Mouse (Mus musculus) WW6 (cell line): ENCODE measurements at regions not wholly inside any gene's neighbourhood (a gene's known extent, or its start where the extent isn't known, plus 50 kb on each side); places are given as distances from the start of the nearest gene placed in this dataset.
"Not testable (repeated sequence)": the region's sequence is repeated elsewhere in the genome, so short reads cannot be mapped to it uniquely, and the experiment has no call there.

ENCODE experiments used
- DNase-seq: peaks from one replicate; pipeline ENCODE4 v3.0.0-alpha.2; 2013; ENCODE audit warnings: low read depth, low spot score

DNA sequence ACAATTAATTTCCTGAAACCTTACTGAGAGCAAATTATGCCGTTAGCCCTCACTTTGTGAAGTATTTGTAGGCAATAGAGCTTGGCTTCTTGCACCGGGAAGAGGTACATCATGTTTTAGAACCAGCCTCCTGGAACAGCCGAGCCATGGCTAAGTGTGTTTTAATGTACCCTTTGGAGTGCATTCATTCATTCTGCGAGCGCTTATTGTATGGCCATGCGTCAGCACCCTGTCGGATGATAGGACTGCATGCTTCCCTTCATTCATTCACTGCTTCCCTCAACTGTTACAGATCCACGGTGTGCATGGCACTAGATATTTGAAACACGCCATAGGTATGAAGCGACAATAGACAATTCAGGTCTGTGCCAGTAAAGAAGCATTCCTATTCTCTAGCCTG is 409.4 kb upstream of the Ercc4 start:
- DNase-seq: no peak

DNA sequence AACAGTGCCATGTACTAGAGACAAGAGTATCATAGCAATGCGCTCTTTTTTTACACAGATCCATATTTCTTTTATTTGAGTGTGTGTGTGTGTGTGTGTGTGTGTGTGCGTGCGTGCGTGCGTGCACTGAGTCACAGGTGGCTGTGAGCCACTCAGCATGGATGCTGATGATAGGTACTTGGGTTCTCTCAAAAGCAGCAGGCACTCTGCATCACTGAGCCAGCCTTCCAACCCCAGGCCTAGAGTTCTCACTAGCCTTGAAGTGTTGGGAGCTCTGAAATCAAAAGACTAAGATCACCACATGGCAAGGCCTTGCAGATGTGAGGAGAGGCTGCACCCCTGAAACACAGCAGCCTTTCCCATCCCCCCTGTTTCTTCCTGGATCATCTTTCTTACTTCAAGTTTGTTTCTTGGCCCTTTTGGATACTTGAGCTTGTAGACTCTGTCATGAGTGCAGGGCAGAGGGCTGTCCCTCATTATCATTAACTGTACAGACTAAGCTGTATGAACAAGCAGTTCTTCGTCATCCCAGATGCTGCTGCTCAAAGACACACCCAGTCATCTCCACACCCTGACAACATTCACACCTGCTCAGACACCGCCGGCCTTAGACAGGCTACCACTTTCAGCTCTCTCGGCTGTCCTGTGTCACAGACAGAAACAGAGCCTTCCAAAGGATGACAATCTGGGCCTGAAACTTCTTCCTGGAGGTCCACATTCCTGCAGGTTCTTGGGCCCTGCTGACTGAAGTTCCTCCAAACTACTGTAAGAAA is 405.5 kb upstream of the Ercc4 start:
- no peak for DNase-seq

DNA sequence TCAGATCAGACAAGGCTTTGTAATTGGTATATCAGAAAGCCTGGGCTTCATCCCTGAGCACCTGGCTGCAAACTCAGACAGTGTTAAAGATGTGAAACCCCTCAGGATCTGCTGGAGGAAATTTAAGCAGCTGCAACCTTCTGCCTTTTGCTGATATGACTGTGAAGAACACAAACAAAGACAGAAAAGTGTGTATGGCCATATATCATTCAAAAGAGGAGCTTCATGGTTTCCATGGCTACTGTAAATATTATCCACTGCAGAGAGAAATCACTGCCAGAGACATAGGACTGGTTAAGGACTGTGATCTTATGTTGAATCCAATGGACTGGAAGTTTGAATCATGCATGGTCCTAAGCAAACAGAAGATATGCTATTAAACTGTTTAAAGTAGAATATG is 402.6 kb upstream of the Ercc4 start:
- no peak for DNase-seq

DNA sequence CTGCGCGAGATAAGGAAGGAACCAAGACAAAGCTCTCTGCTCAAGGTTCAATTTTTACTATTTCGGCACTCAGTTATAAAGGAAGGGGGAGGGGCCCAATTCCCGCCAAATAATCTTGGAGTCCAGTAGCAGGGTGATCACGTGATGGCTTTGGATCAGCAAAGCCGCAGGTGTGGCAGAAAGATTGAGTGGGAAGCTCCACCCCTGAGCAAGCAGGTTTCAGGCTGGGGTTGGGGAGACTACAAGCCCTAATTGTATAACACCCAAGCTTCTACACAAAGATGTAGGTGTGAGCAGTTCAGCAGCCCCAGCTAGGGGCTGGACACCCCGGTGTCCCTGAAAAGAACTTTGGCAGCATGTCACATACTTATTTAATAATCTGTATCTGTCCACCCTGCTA is 388.1 kb upstream of the Ercc4 start:
- not testable (repeated sequence) for DNase-seq

DNA sequence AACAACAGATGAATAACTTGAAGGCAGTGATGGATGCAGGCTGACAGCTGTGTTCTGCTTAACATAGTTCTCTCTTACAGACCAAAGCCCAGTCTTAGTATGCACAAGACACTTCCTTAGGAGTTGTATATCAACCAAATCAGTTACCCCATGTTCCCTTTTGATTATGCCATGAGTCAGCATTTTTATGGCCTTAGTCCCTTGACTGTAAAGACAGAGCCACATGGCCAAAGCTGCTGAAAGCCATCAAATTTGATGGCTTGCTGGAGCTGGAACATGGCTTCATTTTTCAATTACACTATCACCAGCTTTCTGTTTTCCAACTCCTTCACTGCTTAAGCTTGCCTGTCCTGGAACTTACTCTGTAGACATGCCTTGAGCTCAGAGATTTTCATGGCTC is 383.4 kb upstream of the Ercc4 start:
- DNase-seq: no peak

DNA sequence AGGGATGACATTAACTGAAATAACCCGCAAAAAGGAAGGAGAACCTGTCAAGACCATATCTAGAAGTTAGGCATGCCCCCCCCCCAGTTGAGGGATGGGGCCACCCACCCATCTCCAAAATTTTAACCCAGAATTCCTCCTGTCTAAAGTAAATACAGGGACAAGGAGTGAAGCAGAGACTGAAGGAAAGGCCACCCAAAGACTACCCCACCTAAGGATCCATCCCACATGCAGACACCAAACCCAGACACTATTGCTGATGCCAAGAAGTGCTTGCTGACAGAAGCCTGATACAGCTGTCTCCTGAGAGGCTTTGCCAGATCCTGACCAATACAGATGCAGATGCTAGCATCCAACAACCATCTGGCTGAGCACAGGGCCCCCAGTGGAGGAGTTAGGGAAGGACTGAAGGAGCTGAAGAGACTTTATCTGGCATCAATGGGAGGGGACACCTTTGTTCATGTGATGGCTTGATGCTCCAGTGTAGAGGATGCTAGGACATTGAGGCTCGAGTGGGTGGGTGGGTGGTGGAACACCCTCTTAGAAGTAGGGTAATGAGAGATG is 379.2 kb upstream of the Ercc4 start:
- DNase-seq: peak; percentile 3

DNA sequence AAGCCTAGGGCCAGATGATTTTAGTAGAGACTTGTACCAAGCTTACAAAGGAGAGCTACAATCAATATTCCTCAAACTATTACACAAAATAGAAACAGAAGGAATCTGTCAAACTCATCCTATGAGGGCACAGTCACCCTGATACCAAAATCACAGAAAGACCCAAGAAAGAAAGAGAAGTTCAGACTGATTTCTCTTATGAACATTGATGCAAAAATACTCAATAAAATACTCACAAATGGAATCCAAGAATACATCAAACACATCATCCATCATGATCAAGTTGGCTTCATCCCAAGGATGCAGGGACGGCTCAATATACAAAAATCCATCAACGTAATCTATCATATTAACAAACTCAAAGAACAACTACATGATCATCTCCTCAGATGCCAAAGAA is 377.9 kb upstream of the Ercc4 start:
- DNase-seq: no peak

DNA sequence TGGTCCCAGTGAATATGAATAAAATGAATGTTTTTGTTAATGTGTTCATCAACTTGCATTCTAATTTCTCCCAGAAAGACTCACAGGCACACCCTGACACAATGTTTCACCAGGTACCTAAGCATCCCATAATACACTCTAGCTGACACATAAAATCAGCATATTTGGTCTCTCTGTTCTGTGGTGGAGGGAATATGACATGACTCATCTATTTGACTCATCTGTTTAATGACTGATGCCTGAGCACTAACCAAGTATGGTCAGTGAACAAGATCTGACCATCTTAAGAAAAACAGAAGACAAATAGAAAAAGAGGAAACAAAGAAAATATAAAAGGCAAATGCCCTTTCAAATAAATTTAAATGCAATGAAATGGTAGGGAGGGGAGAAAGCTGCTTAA is 367.0 kb upstream of the Ercc4 start:
- no peak for DNase-seq

DNA sequence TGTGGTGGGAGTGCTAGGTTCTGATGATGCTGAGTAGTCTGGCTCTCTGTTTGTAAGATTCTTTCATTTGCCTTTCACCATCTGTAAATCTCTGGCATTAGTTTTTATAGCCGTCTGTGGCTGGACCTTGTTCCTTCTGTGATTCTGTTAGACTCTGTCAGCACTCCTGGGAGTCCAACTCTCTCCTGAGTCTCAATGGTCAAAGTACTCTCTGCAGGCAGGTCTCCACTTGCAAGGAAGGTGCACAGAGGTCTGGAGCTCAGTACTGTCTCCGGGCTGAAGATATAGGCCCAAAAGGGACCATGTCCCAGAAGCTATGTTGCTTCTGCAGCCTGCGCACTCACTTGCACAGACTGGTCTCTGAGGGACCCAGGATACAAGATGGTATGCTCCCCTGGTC is 356.3 kb upstream of the Ercc4 start:
- DNase-seq: no peak

DNA sequence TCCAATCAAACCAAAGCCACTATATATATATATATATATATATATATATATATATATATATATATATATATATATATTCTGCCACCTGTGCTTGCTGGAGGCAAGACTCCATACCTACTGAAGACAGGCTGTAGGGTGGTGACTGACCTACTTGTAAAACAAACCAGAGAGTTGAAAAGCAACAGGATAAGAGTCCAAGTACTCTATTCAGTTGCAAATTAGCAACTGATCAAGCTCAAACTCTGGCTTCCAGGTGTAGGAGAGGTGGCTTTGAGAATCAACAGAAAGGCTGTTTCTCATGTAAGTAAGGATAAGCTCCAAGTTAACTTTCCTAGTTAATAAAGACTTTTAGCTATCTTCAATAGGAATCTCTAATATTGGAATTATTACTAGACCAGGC is 355.1 kb upstream of the Ercc4 start:
- DNase-seq: no peak

DNA sequence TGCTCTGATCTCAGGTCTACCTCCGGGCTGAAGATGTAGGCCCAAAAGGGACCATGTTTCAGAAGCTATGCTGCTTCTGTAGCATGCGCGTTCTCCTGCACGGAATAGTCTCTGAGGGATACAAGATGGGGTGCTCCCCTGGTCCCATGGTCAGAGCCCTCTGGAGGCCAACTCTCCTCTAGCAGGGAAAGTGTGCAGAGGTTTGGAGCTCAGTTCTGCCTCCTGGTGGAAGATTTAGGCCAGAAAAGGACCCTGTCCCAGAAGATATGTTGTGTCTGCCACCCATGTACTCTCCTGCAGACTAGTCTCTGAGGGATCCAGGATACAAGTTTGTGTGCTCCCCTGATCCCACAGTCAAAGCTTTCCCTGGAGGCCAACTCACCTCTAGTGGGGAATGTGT is 350.9 kb upstream of the Ercc4 start:
- DNase-seq: no peak

DNA sequence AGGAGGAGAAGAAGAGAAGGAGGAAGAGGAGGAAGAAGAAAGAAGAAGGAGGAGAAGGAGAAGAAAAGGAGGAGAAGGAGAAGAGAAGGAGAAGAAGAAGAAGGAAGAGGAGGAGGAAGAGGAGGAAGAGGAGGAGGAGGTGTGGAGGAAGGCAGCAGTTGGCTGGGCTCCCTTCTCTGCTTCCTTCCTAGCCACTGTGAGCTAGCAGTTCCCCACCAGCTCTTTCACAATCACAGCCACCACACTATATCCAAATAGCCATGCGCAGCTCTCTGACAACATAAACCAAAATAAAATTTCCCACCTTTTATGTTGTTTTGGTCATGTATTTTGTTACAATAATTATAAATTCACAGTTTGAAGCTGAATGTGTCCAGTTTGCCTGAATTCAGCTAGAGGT is 345.3 kb upstream of the Ercc4 start:
- DNase-seq: no peak

DNA sequence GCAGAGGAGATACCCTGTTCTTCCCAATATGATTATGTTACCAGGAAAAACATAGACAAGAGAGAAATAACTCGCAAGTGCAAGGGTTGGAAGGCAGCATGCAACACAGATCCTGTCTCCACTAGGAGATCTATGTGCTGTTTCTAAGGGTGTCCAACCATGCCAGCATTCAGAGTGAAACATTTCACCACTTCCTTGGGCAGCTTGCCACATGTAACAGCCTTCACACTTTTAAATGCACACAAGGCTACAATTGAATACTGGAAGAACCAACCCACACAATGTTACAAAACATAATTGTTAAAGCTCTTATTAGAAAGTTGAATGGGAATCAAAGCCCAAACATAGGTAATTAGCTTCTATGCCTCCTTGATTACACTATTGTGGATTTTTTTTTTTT is 344.9 kb upstream of the Ercc4 start:
- no peak for DNase-seq

DNA sequence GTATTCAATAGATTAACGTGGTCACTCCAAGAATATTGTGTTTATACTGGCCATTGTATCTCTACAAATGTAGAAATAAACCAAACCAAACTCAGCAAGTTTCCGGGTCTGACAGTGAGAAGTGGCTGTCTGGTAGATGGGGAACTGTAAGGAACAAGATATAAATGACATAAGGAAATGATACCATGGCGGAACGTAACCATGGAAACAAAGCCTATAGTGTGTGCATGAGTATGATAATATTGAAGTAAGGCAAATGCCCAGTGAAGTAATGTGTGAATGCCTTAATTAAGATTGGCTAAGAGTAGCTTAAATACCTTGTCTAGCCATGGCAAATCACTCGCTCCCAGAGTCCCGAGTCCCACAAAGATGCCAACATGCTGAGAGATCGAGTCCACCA is 342.6 kb upstream of the Ercc4 start:
- no peak for DNase-seq

DNA sequence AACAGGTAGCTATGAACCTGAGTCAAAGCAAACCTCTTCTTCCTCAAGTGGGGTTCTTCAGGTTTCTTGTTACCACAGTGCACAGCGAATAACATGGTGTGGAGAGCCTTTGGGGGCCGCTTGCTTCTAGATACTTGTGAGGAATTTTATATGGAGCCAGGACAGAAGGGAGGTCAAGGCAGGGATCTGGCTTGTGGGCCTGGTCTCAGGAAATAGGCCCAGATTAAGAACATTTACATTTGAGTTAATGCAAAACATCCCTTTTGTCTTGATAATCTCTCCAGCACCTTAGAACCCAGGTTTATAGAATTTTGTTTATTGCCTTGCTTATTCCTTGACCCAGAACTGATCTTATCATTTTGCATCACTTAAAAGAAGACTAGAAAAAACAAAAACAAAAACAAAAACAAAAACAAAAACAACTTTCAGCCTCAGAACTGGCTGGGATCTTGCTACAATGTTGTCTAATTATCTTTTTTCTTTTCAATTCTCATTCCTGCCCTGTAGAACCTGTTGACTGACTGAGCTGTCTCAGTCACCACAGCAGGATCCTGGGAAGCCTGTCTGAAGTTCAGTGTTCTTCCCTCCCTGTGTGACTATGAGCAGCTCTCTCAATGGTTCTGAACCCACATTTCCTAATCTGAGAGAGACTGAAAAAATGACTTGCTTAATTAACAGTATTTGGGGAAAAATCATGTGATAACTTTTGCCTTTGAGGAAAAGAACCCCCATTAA is 341.2 kb upstream of the Ercc4 start:
- no peak for DNase-seq

DNA sequence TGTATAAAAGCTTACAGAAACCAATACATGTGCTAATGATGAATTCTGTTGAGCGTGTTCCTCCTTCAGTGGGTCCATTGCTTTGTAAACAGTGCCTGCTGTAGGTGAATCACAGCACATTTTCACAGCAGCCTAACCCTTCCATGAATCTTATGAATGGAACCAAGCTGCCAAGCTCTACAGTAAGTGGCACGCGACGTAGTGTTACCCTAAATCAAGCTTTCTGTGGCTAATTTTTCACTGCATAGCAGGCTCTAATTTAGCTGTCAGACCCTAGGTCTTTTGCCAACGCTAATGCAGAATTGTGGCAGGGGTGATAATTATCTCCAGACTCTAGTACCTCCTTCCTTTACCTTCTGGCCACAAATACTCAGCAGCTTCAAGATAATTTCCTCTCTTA is 339.0 kb upstream of the Ercc4 start:
- DNase-seq: no peak

DNA sequence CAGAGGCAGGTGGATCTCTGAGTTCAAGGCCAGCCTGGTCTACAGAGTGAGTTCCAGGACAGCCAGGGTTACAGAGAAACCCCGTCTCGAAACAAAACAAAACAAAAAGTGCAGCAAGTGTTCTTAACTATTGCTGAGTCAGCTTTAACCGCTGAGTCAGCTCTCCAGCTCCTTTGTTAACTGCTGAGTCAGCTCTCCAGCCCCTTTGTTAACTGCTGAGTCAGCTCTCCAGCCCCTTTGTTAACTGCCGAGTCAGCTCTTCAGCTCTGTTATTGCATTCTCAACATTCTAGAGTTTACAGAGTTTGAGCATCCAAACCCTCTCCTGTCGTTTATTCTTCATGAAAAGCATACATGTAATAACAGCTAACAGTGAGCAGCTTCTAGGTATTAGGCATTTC is 336.9 kb upstream of the Ercc4 start:
- no peak for DNase-seq

DNA sequence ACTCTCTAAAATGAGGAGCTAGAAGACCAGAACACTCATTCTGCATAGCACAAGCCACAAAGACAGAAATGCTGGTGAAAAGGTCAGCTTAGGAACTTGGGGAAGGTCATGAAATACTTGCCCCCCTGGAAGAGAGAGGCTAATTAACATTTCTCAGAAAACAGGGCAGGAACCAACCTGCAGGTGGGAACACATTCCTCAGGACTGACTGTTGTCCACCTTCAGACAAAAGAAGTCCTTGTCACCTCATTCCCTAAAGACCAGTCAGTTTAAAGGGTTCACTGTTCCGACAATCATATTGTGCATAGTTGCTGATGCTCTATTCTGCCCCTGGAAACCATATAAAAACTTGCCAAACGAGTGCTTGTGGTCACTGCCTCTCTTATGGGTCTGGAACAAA is 333.6 kb upstream of the Ercc4 start:
- DNase-seq: no peak

DNA sequence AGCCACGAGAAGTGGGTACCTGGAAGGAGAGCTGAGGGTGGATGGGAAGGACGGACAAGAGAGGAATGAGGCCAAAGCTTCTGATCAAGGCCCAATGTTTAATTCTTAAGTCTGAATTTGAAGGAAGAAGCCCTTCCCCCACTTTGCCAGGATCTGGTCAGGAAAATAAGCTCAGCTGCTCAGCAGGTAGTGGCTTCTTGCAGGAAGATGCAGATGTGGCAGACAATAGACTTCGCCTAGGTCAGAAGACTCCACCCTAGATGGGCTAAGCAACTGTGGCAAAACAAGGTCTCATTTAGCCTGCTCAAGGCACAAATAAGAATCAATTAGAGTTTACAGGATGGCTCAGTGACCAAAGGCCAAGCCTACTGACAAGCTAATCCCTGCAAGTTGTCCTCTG is 330.4 kb upstream of the Ercc4 start:
- no peak for DNase-seq

DNA sequence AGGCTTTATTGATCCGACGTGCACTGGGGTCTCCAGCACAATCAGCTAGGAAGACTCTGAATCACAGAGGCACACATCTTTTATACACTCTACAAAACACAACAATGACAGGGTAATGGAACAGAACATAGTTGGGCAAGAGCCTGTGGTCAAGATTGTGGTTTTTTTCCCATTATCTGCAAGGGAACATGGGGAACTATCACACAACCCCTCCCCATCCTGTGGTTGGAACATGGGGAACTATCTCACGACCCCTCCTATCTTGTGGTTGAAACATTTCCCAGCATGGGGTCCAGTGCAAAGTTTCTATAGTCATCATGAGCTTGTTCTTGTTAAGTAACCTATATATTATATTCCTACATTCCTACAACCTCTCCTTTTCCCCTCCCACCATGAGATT is 328.8 kb upstream of the Ercc4 start:
- DNase-seq: no peak

DNA sequence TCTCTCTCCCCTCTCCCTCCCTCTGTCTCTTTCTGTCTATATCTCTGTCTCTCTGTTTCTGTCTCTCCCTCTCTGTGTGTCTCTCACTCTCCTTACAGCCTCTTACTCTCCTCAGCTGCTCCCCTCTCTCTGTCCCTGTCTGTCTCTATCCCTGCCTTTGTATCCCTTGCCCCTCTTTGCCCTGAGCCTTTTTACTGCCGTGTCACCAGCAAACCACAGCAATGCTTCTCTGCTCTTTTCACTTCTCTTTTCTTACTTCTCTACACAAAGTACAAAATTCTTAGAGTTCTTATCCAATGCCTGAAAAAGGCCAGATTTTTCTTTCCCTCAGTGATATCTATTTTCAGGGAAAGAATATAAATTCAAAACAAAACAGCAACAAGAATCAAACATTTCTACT is 323.7 kb upstream of the Ercc4 start:
- DNase-seq: no peak

DNA sequence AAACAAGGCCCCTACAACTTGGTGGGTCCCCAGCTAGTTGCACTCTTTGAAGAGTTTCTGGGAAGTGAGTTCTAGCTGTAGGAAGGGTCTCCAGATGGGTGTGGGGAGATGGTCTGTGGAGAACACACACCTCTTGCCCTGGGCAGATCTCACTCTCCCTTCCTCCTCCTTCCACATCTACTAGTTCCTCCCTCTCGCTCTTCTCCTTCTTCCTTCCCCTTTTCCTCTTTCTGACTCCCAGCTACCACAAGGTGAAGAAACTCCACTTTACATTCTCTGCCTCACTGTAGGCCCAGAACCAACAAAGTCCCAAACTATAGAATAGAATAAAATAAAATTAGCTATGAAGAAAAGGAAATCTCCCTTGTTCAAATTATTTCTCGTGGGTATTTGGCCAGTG is 311.0 kb upstream of the Ercc4 start:
- no peak for DNase-seq

DNA sequence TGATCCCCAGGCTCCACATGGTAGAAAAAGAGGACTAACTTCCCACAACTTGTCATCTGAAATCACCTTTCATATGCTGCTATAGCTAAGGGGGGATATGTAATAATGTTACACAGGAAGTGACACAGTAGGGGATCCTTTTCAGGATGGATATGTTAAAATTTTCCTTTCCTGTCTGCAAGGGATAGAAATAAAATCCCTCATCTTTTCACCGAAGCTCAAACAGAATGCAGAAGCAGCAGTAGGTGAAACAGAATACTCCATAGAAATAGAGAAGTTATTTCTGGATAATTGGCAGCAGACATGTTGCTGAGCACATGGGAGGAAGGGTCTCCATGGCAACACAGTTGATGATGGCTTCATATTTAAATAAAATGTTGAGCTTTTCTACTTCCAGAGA is 309.3 kb upstream of the Ercc4 start:
- no peak for DNase-seq
